Mouse (Mus musculus) cerebellum, postnatal 25 days (tissue): ENCODE data around the gene Fam8a1.

Experiments
- DNase-seq, 2 experiments: peaks; one replicate each; pipeline ENCODE4 v3.0.0; 2021; ENCODE audit warnings: mixed read lengths in 2 of 2

Fam8a1 gene

DNA sequence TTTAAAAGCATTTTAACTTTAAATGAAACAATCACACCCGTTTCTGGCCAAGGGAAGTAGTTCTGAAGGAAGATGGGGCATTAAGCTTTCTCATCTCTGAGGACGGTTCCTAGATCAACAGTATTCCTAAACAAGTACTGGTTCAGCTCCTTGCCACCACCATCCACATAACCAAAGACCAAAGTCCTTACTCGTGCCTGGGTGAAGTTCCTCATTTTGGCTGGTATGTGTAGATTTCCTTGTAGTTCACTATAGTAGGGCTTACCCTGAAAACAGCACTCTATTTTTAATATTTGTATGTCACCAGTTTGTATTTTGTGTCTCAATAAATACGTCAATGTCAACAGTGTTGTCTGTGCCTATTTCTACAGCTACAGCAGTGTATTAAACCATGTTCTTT, 8.4 kb downstream of the Fam8a1 start:
- DNase-seq = no peak

DNA sequence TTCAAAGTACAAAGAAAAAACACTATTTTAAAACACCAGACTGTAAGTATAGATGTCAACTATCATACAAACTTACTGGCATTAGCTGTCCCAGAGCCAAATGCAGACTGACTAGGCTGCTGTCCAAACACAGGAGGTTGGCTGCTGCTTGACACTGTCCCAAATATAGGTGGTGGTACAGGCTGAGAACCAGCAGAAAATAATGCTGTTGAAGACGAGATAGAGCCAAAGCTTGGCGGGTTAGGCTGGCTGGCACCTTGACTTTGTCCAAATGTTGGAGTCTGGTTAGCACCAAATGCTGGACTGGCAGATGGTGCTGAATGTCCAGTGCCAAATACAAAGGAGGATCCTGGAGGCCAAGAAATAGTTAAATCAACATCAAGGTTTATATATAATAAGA, 13.6 kb downstream of the Fam8a1 start:
- peak; percentile 51 to 60 for DNase-seq

DNA sequence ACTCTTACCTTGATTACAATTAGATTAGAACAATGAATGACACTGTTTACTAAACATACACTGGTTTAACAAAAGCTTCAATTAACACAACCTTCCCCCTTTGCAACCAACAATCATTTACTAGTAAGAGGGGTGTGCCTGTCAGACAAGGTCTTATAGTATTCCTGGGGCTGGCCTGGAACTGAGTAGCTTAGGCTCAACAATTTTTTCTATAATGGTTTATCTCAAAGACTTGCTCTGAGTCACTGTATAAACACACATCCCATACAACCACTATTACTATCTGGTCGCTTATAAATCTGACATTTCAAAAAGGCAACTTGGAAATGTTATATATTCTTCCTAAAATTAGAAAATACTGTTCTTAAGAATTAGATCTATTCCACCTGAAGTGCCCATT, 14.0 kb downstream of the Fam8a1 start:
- no peak for DNase-seq

DNA sequence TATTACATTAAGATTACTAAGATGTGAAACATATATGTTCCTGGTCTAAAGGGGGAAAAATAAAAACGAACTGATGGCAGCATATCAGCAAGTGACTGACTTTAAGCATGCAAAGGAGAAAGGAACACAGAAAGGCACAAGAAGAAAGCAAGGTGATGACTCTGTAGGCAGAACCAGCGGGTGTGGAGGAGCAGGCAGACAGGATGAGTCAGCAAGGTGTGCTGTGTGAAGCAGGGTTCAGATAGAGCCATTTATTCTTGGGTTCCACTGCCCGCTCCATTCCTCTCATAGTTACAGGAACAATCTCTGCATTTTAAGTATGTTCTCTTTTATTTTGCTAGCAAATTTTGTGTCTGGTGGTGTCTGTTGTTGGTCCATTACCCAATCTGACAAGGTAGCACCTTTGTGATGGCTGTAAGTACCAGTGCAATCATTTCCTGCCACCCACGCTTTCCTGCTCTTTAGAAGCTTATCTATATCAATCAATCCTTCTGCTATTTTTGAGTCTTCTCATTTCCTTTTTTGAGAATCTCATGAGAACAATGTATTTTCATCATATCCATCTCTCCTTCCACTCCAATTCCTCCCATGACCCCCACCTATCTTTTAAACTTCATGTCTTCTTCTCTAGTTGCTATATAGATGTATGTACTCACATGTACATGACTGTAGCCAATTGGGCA, 21.4 kb downstream of the Fam8a1 start:
- no peak for DNase-seq

DNA sequence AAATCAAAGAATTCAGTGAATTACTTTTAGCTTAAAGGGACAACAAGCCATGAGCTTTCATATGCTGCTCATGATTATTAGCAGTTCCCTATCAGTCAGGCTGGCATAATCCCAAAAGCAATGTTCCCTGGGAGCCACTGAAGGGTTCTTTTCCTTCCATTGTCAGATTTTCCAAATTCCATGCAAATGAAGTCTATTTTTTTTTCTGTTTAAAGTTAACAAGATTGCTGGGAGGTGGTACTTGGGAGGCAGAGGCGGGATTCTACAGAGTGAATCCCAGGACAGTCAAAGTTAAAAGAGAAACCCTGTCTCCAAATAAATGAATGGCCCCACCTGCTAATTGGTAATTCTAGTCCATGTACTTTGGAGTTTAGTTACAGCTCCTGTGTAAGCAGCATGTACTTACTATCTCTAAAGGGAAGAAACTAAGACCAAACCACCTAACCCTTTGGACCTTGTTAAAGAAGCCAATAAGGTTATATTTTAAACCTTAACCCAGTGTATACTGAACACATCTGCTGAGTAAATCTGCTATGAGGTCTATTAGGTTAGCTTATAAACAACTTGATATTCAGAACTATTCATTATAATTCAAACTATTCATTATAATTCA, 26.1 kb downstream of the Fam8a1 start:
- no peak for DNase-seq

DNA sequence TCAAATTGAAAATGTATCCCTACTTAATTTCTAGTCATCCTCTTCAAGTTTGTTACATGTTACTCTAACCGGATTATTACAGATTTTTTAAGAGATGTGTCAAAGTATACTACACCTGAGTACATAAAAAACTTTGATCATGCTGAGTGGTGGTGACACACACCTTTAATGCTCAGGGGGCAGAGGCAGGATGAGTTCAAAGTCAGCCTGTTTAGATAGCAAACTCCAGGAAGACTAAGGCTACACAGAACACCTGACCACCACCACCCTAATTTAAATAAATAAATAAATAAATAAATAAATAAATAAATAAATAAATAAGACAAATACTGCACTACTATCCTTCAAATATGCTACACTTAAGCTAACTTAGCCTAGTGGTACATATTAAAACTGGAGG, 26.6 kb downstream of the Fam8a1 start:
- no peak for DNase-seq

DNA sequence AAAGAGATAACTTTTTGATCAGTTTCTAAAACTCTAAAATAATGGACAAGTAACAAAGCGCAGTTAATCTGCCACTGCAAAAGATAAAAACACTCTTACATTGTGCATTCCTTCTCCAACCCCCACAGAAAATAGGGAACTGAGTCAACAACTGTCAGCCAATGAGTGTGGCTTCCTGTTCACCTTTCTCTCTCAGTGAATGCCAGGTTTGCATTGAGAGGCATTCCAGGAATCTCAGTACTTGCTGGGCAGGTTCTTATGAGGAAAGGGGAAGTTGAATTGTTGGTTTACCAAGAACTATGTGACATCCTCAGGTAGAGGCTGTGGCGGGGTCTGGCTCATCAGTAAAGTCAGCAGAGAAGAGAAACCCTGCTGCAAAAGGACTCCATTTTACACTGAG, 27.5 kb downstream of the Fam8a1 start:
- DNase-seq = no peak

DNA sequence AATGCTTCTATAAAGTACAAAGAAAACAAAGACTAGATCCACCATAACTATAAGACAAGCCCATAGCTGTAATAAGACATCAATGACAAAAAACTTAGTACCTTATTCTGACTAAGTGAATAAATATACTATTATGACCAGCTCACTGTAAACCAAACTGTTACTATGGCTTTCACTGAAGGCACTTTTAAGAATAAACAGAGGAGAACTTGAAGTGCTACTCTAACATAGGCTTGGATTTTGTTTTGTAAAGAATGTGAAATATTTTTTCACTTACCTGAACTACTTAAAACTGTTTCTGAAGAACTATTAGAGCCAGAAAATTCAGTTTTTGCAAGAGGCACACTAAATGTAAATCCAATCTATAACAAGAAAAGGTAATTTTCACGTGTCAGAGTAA, 30.1 kb downstream of the Fam8a1 start:
- DNase-seq = no peak

DNA sequence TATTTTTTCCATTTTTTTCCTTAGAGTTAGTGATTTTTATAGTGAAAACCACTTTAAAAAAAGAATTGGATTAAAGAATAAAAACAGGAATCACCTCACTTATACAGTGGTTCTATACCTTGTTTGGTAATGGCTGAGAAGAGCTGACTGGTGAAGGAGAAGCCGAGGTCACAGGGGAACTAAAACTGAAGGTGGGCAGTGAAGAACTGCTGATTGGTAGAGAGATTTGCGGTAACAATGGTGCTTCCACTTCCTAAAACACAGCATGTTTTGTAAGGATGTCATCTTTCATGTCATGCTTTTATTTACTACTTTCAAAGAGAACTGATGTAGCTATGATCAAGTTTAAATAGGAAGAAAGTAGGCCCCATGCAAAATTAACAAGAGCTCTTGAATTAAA, 32.2 kb downstream of the Fam8a1 start:
- DNase-seq = no peak

DNA sequence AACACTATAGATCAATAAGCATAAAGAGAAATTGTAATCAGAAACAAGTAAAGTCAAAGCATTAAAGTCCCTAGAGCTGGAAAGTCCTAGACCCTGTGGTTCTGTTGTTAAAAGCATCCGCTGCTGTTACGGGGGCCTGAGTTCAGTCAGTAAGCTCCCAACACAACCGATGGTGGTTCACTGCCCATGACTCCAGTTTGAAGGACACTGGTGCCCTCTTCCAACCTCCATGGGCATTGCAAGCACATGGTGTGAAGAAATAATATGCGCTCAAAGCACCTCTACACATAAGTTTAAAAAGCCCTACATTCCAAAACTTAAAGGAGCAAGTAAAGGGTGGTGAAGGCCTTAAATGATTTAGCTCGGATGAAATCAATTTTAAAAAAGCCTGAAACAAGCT, 33.8 kb downstream of the Fam8a1 start:
- DNase-seq = peak in 1 of 2 experiments; percentile 13

DNA sequence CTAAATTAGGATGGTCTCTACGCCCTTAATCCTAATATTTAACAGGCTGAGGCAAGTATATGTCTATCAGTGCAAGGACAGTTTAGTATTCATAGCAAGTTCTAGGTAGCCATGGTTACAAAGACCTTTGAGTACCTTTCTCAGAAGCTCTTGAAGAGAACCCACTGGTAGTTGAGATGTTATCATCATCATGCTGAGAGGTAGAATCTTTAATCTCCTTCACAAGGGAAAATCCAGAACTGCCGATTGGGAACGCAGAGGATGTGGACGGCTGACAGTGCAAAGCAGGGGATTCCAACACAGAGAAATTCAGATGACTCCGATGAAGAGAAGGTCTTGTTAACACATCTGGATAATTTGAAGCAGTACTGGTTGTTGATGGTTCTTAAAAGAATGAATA, 44.2 kb downstream of the Fam8a1 start:
- no peak for DNase-seq

DNA sequence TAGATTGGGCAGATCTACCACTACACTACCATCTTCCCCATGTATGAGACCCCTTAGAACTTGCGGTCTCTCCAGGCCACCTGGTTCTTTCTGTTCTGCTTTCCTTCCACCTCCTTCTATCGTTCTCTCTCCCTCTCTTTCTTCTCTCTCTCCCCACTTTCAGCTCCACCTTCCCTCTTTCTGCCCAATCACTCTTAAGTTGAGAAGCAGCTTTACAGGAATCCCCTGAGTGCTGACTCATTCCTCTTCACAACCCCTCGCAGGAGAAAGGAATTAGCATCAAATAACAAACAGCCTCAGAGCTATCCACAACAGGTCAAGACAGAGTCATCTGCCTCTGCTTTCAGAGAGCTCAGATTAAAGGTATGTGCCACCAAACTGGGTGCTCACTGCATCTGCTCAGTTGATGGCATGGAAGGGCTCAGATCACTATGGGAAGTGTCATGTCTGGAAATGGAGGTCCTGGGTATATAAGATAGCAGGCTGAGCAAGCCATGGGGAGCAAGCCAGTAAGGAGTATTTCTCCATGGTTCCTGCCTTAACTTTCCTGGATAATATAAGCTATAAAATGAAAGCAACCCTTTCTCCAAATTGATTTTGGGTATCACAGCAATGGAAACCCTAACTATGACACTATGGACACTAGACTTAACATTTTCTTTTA, 46.8 kb downstream of the Fam8a1 start:
- no peak for DNase-seq

DNA sequence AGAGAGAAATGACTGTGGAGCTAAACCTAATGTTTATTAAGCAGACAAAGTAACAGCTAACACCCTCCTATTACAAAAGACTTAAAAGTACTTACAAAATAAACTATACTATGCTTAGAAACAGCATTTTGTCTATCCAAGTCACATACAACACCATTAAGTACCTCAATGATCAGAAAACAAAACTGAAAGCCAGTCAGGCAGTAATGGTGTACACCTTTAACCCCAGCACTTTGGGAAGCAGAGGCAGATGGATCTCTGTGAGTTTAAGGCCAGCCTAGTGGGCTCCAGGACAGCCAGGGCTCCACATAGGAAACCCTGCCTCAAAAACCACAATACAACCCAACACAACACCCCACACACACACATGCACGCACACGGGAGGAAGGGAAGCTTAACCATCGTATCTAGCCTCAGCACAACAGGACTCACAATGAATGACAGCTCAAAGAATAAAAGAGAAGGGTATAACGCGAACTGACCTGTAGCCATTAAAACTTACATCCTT, 49.6 kb downstream of the Fam8a1 start:
- no peak for DNase-seq

DNA sequence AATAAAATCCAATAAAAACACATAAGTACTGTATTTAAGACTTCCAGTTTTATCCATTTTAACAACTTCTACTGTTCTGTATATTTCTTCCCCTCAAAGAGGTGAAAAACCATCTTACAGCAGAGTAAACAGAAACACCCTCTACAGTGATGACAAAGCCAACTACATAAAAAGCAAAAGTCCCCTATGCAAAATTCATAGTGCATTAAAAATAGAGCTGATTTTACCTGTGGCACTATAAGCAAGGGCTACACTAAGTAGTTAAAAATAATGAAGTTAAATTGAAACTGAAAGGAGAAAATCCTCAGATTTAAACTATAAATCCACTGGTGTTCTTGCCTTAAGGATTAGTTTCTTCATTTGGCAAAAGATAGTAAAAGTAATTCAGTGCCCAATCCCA, 51.7 kb downstream of the Fam8a1 start:
- no peak for DNase-seq

DNA sequence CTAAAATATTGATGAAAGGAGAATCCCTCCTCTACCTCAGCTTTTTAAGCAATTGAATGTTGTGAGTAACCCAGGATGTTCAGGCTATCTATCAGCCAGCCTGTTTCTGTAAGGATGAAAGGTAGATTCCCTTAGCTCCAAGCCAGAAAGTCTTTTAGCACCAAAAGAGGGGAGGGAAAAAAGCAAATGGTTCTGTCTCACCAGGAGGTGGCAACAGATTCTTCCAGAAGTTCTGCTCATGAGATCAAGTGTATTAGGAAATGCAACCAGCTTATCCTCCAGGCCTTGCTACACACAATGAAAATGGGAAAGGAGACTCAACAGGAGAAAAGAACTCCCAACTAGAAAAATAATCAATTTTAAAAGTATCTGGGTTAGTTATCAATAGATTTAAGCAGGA, 55.0 kb downstream of the Fam8a1 start:
- DNase-seq = no peak

DNA sequence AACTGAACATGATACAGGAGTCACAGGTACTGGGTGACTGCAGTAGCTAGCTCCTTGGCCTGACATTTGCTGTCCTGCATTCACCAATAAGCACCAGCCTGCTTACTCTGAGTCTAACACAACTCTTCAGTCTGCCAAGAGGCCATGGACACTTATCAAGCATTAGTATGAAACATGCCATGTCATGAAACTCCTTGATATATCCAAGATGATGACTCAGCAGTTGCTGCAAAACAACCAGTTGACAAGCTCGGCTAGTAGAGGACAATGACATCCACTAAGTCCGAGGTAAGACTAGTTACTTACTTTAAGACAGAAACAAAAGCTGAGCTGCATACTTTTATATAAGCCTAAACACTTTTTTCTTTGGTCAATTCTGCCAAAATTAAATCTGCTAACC, 55.9 kb downstream of the Fam8a1 start:
- no peak for DNase-seq

DNA sequence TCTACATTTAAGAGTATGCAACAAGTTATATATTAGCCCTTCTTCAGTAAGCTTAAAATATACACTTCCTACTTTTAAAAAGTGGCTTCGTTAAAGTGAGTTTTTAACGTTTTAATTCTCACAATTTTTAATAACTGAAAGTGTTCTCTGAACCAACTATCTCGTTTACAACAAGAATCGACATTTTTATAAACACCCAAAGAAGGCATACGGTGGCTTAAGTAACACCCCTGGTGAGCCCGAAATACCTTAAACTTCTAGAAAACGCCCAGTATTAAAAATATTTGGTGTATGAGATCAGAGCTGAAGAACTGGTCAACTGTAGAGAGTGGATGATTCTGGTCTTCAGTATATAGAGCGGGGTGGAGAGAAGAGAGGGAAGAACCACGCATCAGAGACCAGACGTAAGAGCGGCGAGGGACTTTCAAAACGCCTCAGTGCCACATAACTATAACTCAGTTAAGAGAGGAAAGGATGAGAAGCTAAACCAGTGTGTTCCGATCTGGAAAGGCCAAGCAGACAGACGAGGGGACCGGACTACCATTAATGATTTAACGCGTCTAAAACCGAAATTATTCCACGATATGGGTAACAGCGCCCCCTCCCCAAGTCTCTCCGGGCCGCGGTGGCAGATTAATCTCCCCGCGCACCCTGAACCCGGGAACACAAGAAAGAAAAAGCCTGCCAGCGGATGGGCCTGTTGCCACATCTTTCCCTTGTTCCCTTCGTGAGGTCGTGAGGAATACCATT, 57.1 kb downstream of the Fam8a1 start:
- DNase-seq = peak in 1 of 2 experiments; percentile 23

DNA sequence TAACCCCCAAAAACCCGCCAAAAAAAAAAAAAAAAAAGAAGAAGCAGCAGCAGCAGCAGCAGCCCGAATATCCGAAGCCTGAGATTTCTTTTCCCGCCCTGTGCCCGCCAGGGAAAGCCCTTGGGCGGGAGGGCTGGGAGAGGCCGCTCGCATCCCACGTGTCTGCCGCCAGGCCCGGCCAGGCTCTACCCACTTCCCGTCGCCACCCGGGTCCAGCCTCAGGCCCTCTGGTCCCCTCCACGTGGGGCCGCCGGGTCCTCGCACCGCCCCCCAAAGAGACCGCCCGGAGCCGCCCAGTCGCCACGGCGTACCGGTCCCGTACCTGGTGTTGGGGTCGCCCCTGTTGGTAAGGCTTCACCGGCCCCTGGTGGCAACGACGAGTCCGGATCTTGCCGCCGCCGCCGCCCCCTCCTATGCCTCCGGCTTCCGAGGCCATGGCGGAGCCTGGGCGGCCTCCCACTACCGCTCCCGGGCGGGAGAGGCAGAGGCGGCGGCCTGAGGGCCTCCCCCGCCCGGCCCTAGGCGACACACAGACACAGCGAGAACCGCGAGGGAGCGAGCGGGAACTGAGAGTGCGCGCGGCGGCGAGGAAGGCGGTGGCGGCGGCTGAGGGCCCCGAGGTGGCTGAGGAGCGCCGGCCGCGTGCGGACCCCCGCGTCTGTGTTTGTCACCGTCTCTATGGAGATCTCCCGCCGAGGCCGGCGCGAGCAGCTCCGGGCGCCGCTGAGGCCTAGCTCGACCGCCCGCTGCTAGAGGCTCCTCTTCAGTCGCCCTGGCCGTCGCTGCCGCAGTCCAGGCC, 57.9 kb downstream of the Fam8a1 start:
- DNase-seq = peak in 1 of 2 experiments; percentile 72
